Mouse (Mus musculus): Measurements from ENCODE around the gene Lgals2.

Lgals2 gene

DNA sequence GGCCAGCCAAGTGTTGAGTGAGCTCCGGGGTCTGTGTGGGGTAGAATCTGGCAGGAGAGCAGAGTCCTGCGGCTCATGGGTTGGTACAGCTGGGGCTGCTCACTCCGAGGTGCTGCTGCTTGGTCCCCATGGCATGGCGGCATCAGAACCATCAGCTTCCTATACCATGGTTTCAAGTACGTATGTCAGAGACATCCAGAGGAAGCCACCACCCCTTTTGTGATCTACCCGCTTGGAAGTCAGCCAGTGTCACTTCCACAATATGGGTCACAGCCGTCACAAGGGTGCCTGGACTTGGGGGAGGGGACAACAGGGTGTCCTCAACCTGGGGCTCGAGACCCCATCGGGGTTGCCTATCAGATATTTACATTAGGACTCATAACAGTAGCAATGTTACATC, 45.2 kb downstream of the Lgals2 start:
- DNase-seq, result no peak

DNA sequence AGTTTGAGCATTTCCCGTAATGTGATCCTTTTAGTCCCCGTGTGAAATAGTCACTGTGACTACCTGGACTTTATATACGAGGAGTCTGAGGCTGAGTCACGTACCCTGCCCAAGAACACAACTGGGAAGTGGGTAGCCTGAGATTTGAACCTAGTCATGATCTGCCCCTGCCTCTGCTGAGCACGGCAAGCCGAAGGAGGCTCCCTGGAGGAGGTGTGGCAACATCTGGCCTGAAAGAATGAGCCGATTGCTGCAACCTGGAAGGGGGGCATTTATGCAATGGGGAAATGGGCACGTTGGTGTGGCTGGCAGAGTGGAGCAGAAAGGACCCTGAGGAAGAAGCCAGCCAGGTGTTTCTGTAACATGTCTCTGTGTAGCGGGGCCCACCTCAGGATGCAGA, 45.6 kb downstream of the Lgals2 start:
- DNase-seq, result no peak

DNA sequence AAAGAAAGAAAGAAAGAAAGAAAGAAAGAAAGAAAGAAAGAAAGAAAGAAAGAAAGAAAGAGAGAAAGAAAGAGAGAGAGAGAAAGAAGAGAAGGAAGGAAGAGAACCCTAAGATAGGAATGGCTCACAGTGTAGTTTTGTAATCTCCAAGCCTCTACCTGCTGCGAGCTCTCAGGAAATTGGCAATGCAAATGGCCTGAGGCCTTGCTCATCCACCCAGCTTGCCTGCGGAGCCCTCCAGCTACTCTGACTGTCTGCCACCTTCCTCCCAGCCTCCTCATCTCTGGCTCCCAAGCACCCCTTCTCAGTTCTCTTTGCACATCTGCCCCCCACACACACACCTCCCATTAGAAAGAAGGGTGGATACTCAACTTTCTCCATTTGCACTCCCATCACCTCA, 46.3 kb downstream of the Lgals2 start:
- DNase-seq, result no peak

GRCm38 (mm10) chr15:78807141-78807540, 48.2 kb downstream of the Lgals2 start:
- DNase-seq, result no peak

GRCm38 (mm10) chr15:78806614-78807013, 48.7 kb downstream of the Lgals2 start:
- DNase-seq, result no peak

DNA sequence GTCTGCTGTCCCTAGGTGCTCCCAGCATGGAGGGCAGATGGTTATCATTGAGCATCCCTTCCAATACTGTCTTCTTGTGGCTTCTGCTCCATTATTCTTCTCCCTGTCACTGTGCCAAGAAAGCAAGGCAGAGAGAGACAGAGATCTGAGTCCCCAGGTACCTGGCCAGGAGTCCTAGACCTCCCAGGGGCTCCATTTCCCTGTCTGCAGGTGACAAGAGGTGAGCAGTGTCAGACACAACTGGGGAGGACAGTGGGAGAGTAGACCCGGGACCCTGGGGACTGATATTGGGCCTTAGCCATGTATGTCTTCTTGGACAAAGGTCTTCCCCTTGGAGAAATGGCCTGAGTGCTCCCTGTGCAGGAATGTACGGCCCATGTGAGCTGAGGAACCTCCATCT, 50.0 kb downstream of the Lgals2 start:
- no peak for DNase-seq

GRCm38 (mm10) chr15:78804326-78804725, 51.0 kb downstream of the Lgals2 start:
- no peak for DNase-seq

DNA sequence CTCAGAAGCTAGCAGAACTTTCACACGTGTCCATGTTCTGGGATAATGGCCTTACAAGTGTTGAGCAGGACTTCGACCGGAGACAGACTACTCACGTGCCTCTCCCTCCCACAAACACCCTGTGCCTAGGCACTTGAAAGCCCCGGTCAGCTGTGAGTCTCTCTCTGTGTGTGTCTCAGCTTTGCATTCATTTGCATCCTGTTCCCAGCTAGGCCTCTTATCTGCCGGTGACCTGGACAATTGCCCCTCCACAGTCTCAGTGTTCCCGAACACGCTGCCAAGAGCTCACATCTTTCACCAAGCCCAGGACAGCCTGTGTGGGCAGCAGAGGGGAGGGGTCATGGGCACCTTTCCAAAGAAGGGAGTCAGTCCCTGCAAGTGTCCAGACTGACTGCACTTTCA, 51.8 kb downstream of the Lgals2 start:
- no peak for DNase-seq

GRCm38 (mm10) chr15:78802776-78803391, 52.4 kb downstream of the Lgals2 start, which contains the start of gene Card10:
Gene Card10 (minus strand): TSS chr15:78803042.
- no peak for DNase-seq

GRCm38 (mm10) chr15:78801971-78802741, 53.2 kb downstream of the Lgals2 start:
- DNase-seq, result no peak

- no peak for DNase-seq
Observed at GRCm38 (mm10) chr15:78801571-78801970, 53.8 kb downstream of the Lgals2 start.
